Mouse (Mus musculus): Measurements from ENCODE around the gene Adra2b.

DNA sequence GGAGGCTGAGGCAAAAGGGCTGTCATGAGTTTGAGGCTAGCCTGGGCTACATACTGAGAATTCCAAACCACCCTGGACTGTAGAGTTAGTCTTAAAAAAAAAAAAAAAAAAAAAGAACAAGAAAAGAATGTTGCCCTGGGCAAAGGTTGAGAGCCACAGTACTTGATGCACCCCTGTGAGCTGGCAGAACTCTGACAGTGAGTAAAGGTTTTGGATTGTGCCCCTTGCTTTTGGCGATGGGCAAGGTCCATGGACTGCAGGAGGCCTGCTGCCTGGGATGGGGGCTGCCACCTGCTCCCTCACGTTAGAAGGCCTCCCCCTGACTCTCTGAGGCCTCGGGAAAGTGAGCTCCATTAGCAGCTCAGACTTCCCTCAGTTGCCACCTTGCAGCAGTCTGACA, 53.7 kb downstream of the Adra2b start:
- TF ChIP-seq TAL1 (IDR thresholded peaks at IDR 0.05; ENCODE audit: low read length) (no peak), GATA1 (IDR thresholded peaks at IDR 0.05; ENCODE audit: low read length) (no peak)
